Mouse (Mus musculus) cerebellum, adult 2 months (tissue): ENCODE measurements around the gene Atp2b4.

Source experiments
- CTCF ChIP-seq: fragments of 200-500 bp; IDR thresholded peaks from 2 replicates; pipeline ENCODE4 v1.5.1; 2011; ENCODE audit warnings: low read depth, mild to moderate bottlenecking, control low read depth, low read length, moderate library complexity, borderline replicate concordance; ENCODE audit not compliant: insufficient read depth
- POLR2A ChIP-seq: fragments of 200-500 bp; IDR thresholded peaks from 2 replicates; pipeline ENCODE4 v1.6.1; 2011; ENCODE audit warnings: low read length, control low read depth, borderline replicate concordance; ENCODE audit not compliant: insufficient read depth

DNA sequence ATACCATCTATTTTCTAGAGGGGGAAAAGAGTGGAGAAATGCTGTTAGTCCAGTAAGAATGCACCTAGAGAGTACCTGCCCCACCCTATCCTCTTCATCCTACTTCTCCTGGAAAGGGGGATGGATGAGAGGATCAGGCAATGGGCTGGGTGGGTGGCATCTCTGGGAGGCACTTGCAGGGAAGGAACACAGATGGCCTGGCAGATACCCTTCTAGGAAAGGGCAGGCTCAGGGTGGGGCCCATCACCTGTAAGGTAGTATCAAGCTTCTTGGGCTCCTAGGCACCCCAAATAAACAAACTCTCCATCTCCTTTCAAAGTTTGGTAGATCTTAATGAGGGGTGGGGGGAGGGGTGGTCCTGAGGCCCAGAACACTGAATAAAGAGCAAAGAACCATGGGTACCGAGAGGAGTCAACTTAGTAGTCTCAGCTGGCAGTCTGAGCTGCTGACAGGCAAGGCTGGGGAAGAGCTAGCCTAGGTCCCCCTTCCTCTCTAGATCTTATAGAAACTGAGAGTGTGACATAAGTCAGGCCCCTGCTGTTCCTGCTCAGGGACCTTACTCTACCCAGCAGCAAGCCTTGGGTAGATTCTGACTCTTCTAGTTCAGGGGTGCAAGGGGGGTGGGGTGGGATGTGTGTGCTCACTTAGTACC, 3.4 kb downstream of the Atp2b4 start:
- TF ChIP-seq POLR2A, result no peak
- TF ChIP-seq CTCF, result no peak
